Mouse (Mus musculus) layer of hippocampus, adult 8-10 months (tissue): ENCODE results near the gene Kcna2. TPM values are rescaled to one million over a fixed set of nuclear protein-coding genes. Genes with fewer than 3 reads are reported as not detected.

Source experiments
- DNase-seq, 2 experiments: peaks; one replicate each; pipeline ENCODE4 v3.0.0; 2022; ENCODE audit warnings: low spot score in 2 of 2
- total RNA-seq, 4 experiments: library from RNA; stranded (reverse); gene quantifications; 2 replicates each; pipeline ENCODE4 v1.2.4; 2022

Gene Kcna2
- 100 to 1,000 TPM in 2 of 4 experiments, 10 to 100 TPM in 2; 84.2 to 114 (median 96.6) TPM for total RNA-seq

GRCm38 (mm10) chr3:107100811-107101455 is at the start of gene Kcna2:
Gene Kcna2 (plus strand): TSS chr3:107101146.
- no peak for DNase-seq

- DNase-seq: no peak
These were observed 39.5 kb upstream of the Kcna2 start for GRCm38 (mm10) chr3:107061468-107061867.

- DNase-seq: no peak
These were observed 38.2 kb upstream of the Kcna2 start for GRCm38 (mm10) chr3:107062771-107063170.

- no peak for DNase-seq
These were observed 35.3 kb upstream of the Kcna2 start for GRCm38 (mm10) chr3:107065510-107066095.

- DNase-seq: no peak
These were observed 34.6 kb upstream of the Kcna2 start for GRCm38 (mm10) chr3:107066165-107066850.

GRCm38 (mm10) chr3:107067245-107067644 is 33.7 kb upstream of the Kcna2 start:
- DNase-seq: no peak

GRCm38 (mm10) chr3:107073863-107074262 is 27.1 kb upstream of the Kcna2 start:
- no peak for DNase-seq

- DNase-seq: no peak
These were observed 25.2 kb upstream of the Kcna2 start for GRCm38 (mm10) chr3:107075705-107076104.

- no peak for DNase-seq
These were observed 24.3 kb upstream of the Kcna2 start for GRCm38 (mm10) chr3:107076658-107077057.

- no peak for DNase-seq
These were observed 23.8 kb upstream of the Kcna2 start for GRCm38 (mm10) chr3:107077101-107077500.

- no peak for DNase-seq
These were observed 20.1 kb upstream of the Kcna2 start for GRCm38 (mm10) chr3:107080803-107081202.

- no peak for DNase-seq
These were observed 19.7 kb upstream of the Kcna2 start for GRCm38 (mm10) chr3:107081227-107081626.

GRCm38 (mm10) chr3:107084586-107084985 is 16.4 kb upstream of the Kcna2 start:
- no peak for DNase-seq

- DNase-seq: no peak
These were observed 13.5 kb upstream of the Kcna2 start for GRCm38 (mm10) chr3:107087410-107087809.

GRCm38 (mm10) chr3:107088820-107089219 is 12.1 kb upstream of the Kcna2 start:
- no peak for DNase-seq

- DNase-seq: no peak
These were observed 11.5 kb upstream of the Kcna2 start for GRCm38 (mm10) chr3:107089475-107089874.

GRCm38 (mm10) chr3:107090001-107090400 is 10.9 kb upstream of the Kcna2 start:
- no peak for DNase-seq

GRCm38 (mm10) chr3:107090403-107091150 is 10.4 kb upstream of the Kcna2 start:
- no peak for DNase-seq

- DNase-seq: peak in 1 of 2 experiments; percentile 58
These were observed 6.9 kb upstream of the Kcna2 start for GRCm38 (mm10) chr3:107094028-107094427.

- no peak for DNase-seq
These were observed 4.6 kb upstream of the Kcna2 start for GRCm38 (mm10) chr3:107096269-107096731.

- no peak for DNase-seq
These were observed 1.1 kb upstream of the Kcna2 start for GRCm38 (mm10) chr3:107099866-107100265.

- DNase-seq: no peak
These were observed 475 bp downstream of the Kcna2 start for GRCm38 (mm10) chr3:107101456-107101786.
